Mouse (Mus musculus) heart, embryonic 11.5 days (tissue): ENCODE results near the gene Mmp17. TPM values are rescaled to one million over a fixed set of nuclear protein-coding genes. Genes with fewer than 3 reads are reported as not detected.

ENCODE experiments used
- ATAC-seq: fragments of 200-750 bp; cut with Nextera tagmentation; replicated peaks from 2 replicates; pipeline ENCODE4 v1.8.0; 2017; ENCODE audit warnings: moderate library complexity; ENCODE audit not compliant: insufficient number of reproducible peaks, low FRiP score, low TSS enrichment
- H3K27ac ChIP-seq: fragments of 300-500 bp; sonication (generic); 2 replicates; pipeline ENCODE4 v1.5.1; 2014; ENCODE audit warnings: mild to moderate bottlenecking, low read depth, low read length
- H3K27me3 ChIP-seq: fragments of 300-500 bp; sonication (generic); 2 replicates; pipeline ENCODE4 v1.6.1; 2014; ENCODE audit warnings: mild to moderate bottlenecking, low read length, mixed read lengths; ENCODE audit not compliant: control insufficient read depth, insufficient read depth
- H3K36me3 ChIP-seq: fragments of 300-500 bp; sonication (generic); 2 replicates; pipeline ENCODE4 v1.6.1; 2014; ENCODE audit warnings: mild to moderate bottlenecking, low read length, moderate library complexity, mixed read lengths; ENCODE audit not compliant: control insufficient read depth, insufficient read depth
- H3K4me1 ChIP-seq: fragments of 300-500 bp; sonication (generic); 2 replicates; pipeline ENCODE4 v1.6.1; 2014; ENCODE audit warnings: low read length; ENCODE audit not compliant: control insufficient read depth, insufficient read depth
- H3K4me2 ChIP-seq: fragments of 300-500 bp; sonication (generic); 2 replicates; pipeline ENCODE4 v1.6.1; 2014; ENCODE audit warnings: mild to moderate bottlenecking, moderate library complexity
- H3K4me3 ChIP-seq: fragments of 300-500 bp; sonication (generic); 2 replicates; pipeline ENCODE4 v1.5.1; 2014; ENCODE audit warnings: low read depth, low read length
- H3K9ac ChIP-seq: fragments of 300-500 bp; sonication (generic); 2 replicates; pipeline ENCODE4 v1.6.1; 2014; ENCODE audit warnings: mild to moderate bottlenecking, low read depth, low read length, moderate library complexity
- H3K9me3 ChIP-seq: fragments of 300-500 bp; sonication (generic); replicated peaks from 2 replicates; pipeline ENCODE4 v1.6.1; 2016; ENCODE audit warnings: low read length; ENCODE audit not compliant: control insufficient read depth
- WGBS: fragments of 180-500 bp; shearing (Covaris S2); extraction: QIAGEN DNeasy Blood & Tissue Kit; methylation state at CpG from one replicate; pipeline ENCODE4 v1.1.7; 2014; ENCODE audit not compliant: insufficient replicate concordance; 5-methylcytosine and 5-hydroxymethylcytosine counted together
- polyA plus RNA-seq: library from polyadenylated mRNA; unstranded; fragments of >200 nt; fragmentation: Nextera tagmentation; extraction: Ambion mirVana; gene quantifications from 2 replicates; pipeline ENCODE4 v1.2.1, GENCODE M21; 2014

Mmp17 gene
- 0.37 and 0.51 TPM in 2 replicates for polyA plus RNA-seq

GRCm38 (mm10) chr5:129583761-129584582 lies at the start of gene Mmp17:
Gene Mmp17 (plus strand): TSS chr5:129584169.
- WGBS = under 1% methylated on average over 74 of the region's 80 CpGs

DNA sequence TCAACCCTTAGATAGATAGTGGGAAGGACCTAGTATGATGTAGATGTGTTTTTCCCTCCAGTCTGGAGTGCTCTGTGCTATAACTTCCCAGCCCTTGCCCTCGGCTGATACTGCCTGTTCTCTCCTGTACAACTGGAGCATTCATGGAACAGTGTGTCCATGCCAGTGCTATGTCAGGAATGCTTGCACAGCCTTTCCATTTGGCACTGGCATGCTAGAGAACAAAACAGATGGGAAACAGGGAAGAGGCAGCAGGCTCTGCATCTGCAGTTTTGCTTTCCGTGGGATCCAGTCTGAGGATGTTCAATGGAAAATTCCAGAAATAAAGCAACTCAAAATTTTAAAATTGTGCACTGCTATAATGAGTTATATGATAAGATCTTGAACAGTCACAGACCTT lies 49.5 kb upstream of the Mmp17 start:
- Histone ChIP-seq H3K27ac (no peak overlapping the region), H3K4me2 (no peak overlapping the region; the same call in 1 of the 2 replicates), H3K9ac (no peak overlapping the region), H3K36me3 (peaks cover 6% of the 10 kb centered on the region; the same call in 1 of the 2 replicates), H3K27me3 (no peaks in the 10 kb centered on the region), H3K9me3 (no peaks in the 10 kb centered on the region), H3K4me1 (peaks cover 17% of the 10 kb centered on the region; the same call in 1 of the 2 replicates), H3K4me3 (no peak overlapping the region)
- ATAC-seq = no peak
- 58% methylated on average over 2 of the region's 2 CpGs for WGBS

More at GRCm38 (mm10) chr5:129583761-129584582, at the start of gene Mmp17:
- no peaks in the 10 kb centered on the region for H3K9me3 ChIP-seq
- H3K4me3 ChIP-seq = peak within 1 kb of the TSS; percentile 49
- peaks cover 62% of the 10 kb centered on the region for H3K27me3 ChIP-seq
- no peak within 1 kb of the TSS for H3K27ac ChIP-seq
- H3K36me3 ChIP-seq = no peaks in the 10 kb centered on the region
- peak within 1 kb of the TSS; percentile 92 for H3K4me2 ChIP-seq
- ATAC-seq = peak; percentile 86
- peaks cover 8% of the 10 kb centered on the region; the same call in 1 of the 2 replicates for H3K4me1 ChIP-seq
- peak within 1 kb of the TSS; percentile 64 for H3K9ac ChIP-seq

GRCm38 (mm10) chr5:129535021-129535420 lies 48.9 kb upstream of the Mmp17 start:
- Histone ChIP-seq H3K27me3 (no peaks in the 10 kb centered on the region), H3K27ac (peak overlapping the region; percentile 35; the same call in 1 of the 2 replicates), H3K4me2 (no peak overlapping the region; the same call in 1 of the 2 replicates), H3K4me3 (no peak overlapping the region), H3K4me1 (peaks cover 17% of the 10 kb centered on the region; the same call in 1 of the 2 replicates), H3K9me3 (no peaks in the 10 kb centered on the region), H3K36me3 (peaks cover 6% of the 10 kb centered on the region; the same call in 1 of the 2 replicates), H3K9ac (no peak overlapping the region)
- 91% methylated on average over 2 of the region's 2 CpGs for WGBS
- ATAC-seq = no peak

DNA sequence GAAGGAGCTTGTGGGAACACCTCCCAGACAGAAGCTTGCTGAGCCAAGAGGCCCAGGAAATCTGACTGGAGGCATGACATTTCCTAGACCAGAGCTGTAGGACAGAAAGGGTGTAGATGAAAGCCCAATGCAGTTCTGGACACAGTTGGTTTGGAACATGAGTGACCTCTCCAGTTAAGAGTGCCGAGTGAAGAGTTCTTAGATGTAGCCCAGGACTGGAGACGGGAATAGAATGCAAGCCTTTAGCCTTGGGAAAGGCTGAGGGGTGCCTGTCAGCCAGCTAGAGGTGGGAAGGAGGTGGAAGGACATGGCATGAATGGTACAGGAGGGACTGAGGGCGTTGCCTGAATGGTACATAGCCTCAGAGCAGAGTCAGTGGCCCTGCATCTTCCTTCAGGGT lies 48.5 kb upstream of the Mmp17 start:
- 64% methylated on average over 3 of the region's 3 CpGs for WGBS
- ATAC-seq = no peak
- Histone ChIP-seq H3K9me3 (no peaks in the 10 kb centered on the region), H3K4me2 (no peak overlapping the region), H3K36me3 (peaks cover 6% of the 10 kb centered on the region; the same call in 1 of the 2 replicates), H3K27me3 (no peaks in the 10 kb centered on the region), H3K9ac (no peak overlapping the region), H3K27ac (peak overlapping the region; percentile 35; the same call in 1 of the 2 replicates), H3K4me3 (no peak overlapping the region), H3K4me1 (peaks cover 17% of the 10 kb centered on the region; the same call in 1 of the 2 replicates)

GRCm38 (mm10) chr5:129538826-129539225 lies 45.1 kb upstream of the Mmp17 start:
- Histone ChIP-seq H3K4me2 (no peak overlapping the region), H3K4me1 (peaks cover 15% of the 10 kb centered on the region; the same call in 1 of the 2 replicates), H3K4me3 (no peak overlapping the region), H3K27me3 (no peaks in the 10 kb centered on the region), H3K9me3 (no peaks in the 10 kb centered on the region), H3K27ac (no peak overlapping the region), H3K9ac (no peak overlapping the region), H3K36me3 (peaks cover 28% of the 10 kb centered on the region)
- 86% methylated on average over 4 of the region's 4 CpGs for WGBS
- ATAC-seq = no peak

GRCm38 (mm10) chr5:129542236-129542635 lies 41.7 kb upstream of the Mmp17 start:
- Histone ChIP-seq H3K27me3 (no peaks in the 10 kb centered on the region), H3K9ac (no peak overlapping the region), H3K27ac (no peak overlapping the region), H3K4me3 (no peak overlapping the region), H3K4me2 (no peak overlapping the region), H3K4me1 (peaks cover 2% of the 10 kb centered on the region; the same call in 1 of the 2 replicates), H3K36me3 (peaks cover 41% of the 10 kb centered on the region), H3K9me3 (no peaks in the 10 kb centered on the region)
- 89% methylated on average over 3 of the region's 3 CpGs for WGBS
- no peak for ATAC-seq

- Histone ChIP-seq H3K9ac (no peak overlapping the region), H3K27ac (no peak overlapping the region), H3K4me2 (no peak overlapping the region), H3K36me3 (peaks cover 51% of the 10 kb centered on the region), H3K27me3 (no peaks in the 10 kb centered on the region), H3K9me3 (no peaks in the 10 kb centered on the region), H3K4me3 (no peak overlapping the region), H3K4me1 (no peaks in the 10 kb centered on the region)
- WGBS = 89% methylated on average over 9 of the region's 9 CpGs
- ATAC-seq = no peak
Measured at GRCm38 (mm10) chr5:129545787-129546186, 38.2 kb upstream of the Mmp17 start.

- H3K36me3 ChIP-seq = peaks cover 43% of the 10 kb centered on the region
- 90% methylated on average over 12 of the region's 12 CpGs for WGBS
- no peak for ATAC-seq
Measured at GRCm38 (mm10) chr5:129549716-129550115, 34.3 kb upstream of the Mmp17 start.

More at GRCm38 (mm10) chr5:129549716-129550115, 34.3 kb upstream of the Mmp17 start:
- Histone ChIP-seq H3K27me3 (no peaks in the 10 kb centered on the region), H3K9me3 (no peaks in the 10 kb centered on the region), H3K4me2 (no peak overlapping the region), H3K27ac (no peak overlapping the region), H3K4me3 (no peak overlapping the region), H3K4me1 (no peaks in the 10 kb centered on the region), H3K9ac (no peak overlapping the region)
